Mouse (Mus musculus) midbrain, embryonic 15.5 days (tissue): ENCODE measurements at regions not wholly inside any gene's neighbourhood (a gene's known extent, or its start where the extent isn't known, plus 50 kb on each side); places are given as distances from the start of the nearest gene placed in this dataset.

Experiments used
- ATAC-seq: fragments of 200-750 bp; cut with Nextera tagmentation; replicated peaks from 2 replicates; pipeline ENCODE4 v1.8.0; 2017; ENCODE audit warnings: moderate TSS enrichment
- H3K27ac ChIP-seq: fragments of 300-500 bp; sonication (generic); 2 replicates; pipeline ENCODE4 v1.5.1; 2015; ENCODE audit warnings: mild to moderate bottlenecking, inconsistent platforms
- H3K27me3 ChIP-seq: fragments of 300-500 bp; sonication (generic); replicated peaks from 2 replicates; pipeline ENCODE4 v1.6.1; 2015; ENCODE audit warnings: inconsistent platforms
- H3K36me3 ChIP-seq: fragments of 300-500 bp; sonication (generic); replicated peaks from 2 replicates; pipeline ENCODE4 v1.6.1; 2015; ENCODE audit warnings: inconsistent platforms
- H3K4me1 ChIP-seq: fragments of 300-500 bp; sonication (generic); 2 replicates; pipeline ENCODE4 v1.6.1; 2015; ENCODE audit warnings: inconsistent platforms
- H3K4me2 ChIP-seq: fragments of 300-500 bp; sonication (generic); 2 replicates; pipeline ENCODE4 v1.6.1; 2015; ENCODE audit warnings: inconsistent platforms, mild to moderate bottlenecking, moderate library complexity
- H3K4me3 ChIP-seq: fragments of 300-500 bp; sonication (generic); 2 replicates; pipeline ENCODE4 v1.5.1; 2015; ENCODE audit warnings: mild to moderate bottlenecking, inconsistent platforms
- H3K9ac ChIP-seq: fragments of 300-500 bp; sonication (generic); 2 replicates; pipeline ENCODE4 v1.6.1; 2015; ENCODE audit warnings: mild to moderate bottlenecking, inconsistent platforms
- H3K9me3 ChIP-seq: fragments of 300-500 bp; sonication (generic); 2 replicates; pipeline ENCODE4 v1.6.1; 2016; ENCODE audit warnings: inconsistent platforms
- WGBS: fragments of 180-500 bp; shearing (Covaris S2); methylation state at CpG from one replicate; pipeline ENCODE4 v1.1.7; 2015; ENCODE audit warnings: mixed read lengths; 5-methylcytosine and 5-hydroxymethylcytosine counted together

- H3K4me3 ChIP-seq, result 0 out of 2 replicates have a peak overlapping the region, but pooled peaks have one; percentile 5
- 0 out of 2 replicates have a peak, but pooled peaks cover 9% of the 10 kb centered on the region for H3K27me3 ChIP-seq
- peaks cover 43% of the 10 kb centered on the region for H3K4me1 ChIP-seq
- H3K9me3 ChIP-seq, result no peaks in the 10 kb centered on the region; the same call in 1 of the 2 replicates
- no peak overlapping the region for H3K27ac ChIP-seq
- no peak for ATAC-seq
- peak overlapping the region; percentile 33 for H3K4me2 ChIP-seq
- no peak overlapping the region for H3K9ac ChIP-seq
- no peaks in the 10 kb centered on the region for H3K36me3 ChIP-seq
- 9% methylated on average over 15 of the region's 15 CpGs for WGBS
Observed at GRCm38 (mm10) chr2:168842261-168842740, 74.6 kb upstream of the Sall4 start.

GRCm38 (mm10) chr2:168841713-168842045 is 73.9 kb upstream of the Sall4 start:
- Histone ChIP-seq H3K36me3 (no peaks in the 10 kb centered on the region), H3K4me2 (peak overlapping the region; percentile 33; the same call in 1 of the 2 replicates), H3K4me3 (no peak overlapping the region), H3K9me3 (no peaks in the 10 kb centered on the region; the same call in 1 of the 2 replicates), H3K27me3 (0 out of 2 replicates have a peak, but pooled peaks cover 9% of the 10 kb centered on the region), H3K27ac (no peak overlapping the region), H3K4me1 (peaks cover 43% of the 10 kb centered on the region), H3K9ac (no peak overlapping the region)
- 4% methylated on average over 11 of the region's 11 CpGs for WGBS
- no peak for ATAC-seq

GRCm38 (mm10) chr2:168840853-168841712 is 73.3 kb upstream of the Sall4 start:
- Histone ChIP-seq H3K4me1 (peaks cover 43% of the 10 kb centered on the region), H3K27ac (no peak overlapping the region), H3K4me2 (no peak overlapping the region), H3K4me3 (no peak overlapping the region), H3K9ac (no peak overlapping the region), H3K36me3 (no peaks in the 10 kb centered on the region), H3K27me3 (0 out of 2 replicates have a peak, but pooled peaks cover 9% of the 10 kb centered on the region), H3K9me3 (no peaks in the 10 kb centered on the region; the same call in 1 of the 2 replicates)
- WGBS, result 7% methylated on average over 19 of the region's 19 CpGs
- no peak for ATAC-seq

GRCm38 (mm10) chr2:168839811-168840655 is 72.3 kb upstream of the Sall4 start:
- 0 out of 2 replicates have a peak, but pooled peaks cover 9% of the 10 kb centered on the region for H3K27me3 ChIP-seq
- peak overlapping the region; percentile 10; the same call in 1 of the 2 replicates for H3K4me3 ChIP-seq
- no peaks in the 10 kb centered on the region for H3K36me3 ChIP-seq
- H3K4me1 ChIP-seq, result peaks cover 43% of the 10 kb centered on the region
- H3K9ac ChIP-seq, result 0 out of 2 replicates have a peak overlapping the region, but pooled peaks have one; percentile 20
- ATAC-seq, result peak; percentile 79
- WGBS, result 2% methylated on average over 24 of the region's 24 CpGs
- H3K4me2 ChIP-seq, result peak overlapping the region; percentile 41
- peak overlapping the region; percentile 46 for H3K27ac ChIP-seq
- H3K9me3 ChIP-seq, result no peaks in the 10 kb centered on the region; the same call in 1 of the 2 replicates

GRCm38 (mm10) chr2:168839221-168839620 is 71.5 kb upstream of the Sall4 start:
- Histone ChIP-seq H3K4me3 (no peak overlapping the region), H3K27me3 (0 out of 2 replicates have a peak, but pooled peaks cover 9% of the 10 kb centered on the region), H3K9me3 (no peaks in the 10 kb centered on the region; the same call in 1 of the 2 replicates), H3K36me3 (no peaks in the 10 kb centered on the region), H3K9ac (no peak overlapping the region), H3K27ac (peak overlapping the region; percentile 46), H3K4me1 (peaks cover 43% of the 10 kb centered on the region), H3K4me2 (peak overlapping the region; percentile 41; the same call in 1 of the 2 replicates)
- 11% methylated on average over 6 of the region's 6 CpGs for WGBS
- ATAC-seq, result no peak

- H3K9me3 ChIP-seq, result no peaks in the 10 kb centered on the region; the same call in 1 of the 2 replicates
- H3K27me3 ChIP-seq, result 0 out of 2 replicates have a peak, but pooled peaks cover 9% of the 10 kb centered on the region
- H3K27ac ChIP-seq, result no peak overlapping the region; the same call in 1 of the 2 replicates
- WGBS, result 3% methylated on average over 12 of the region's 12 CpGs
- H3K36me3 ChIP-seq, result no peaks in the 10 kb centered on the region
- H3K4me3 ChIP-seq, result no peak overlapping the region
- peaks cover 43% of the 10 kb centered on the region for H3K4me1 ChIP-seq
- H3K4me2 ChIP-seq, result peak overlapping the region; percentile 41
- no peak overlapping the region for H3K9ac ChIP-seq
- no peak for ATAC-seq
Observed at GRCm38 (mm10) chr2:168838681-168839080, 70.9 kb upstream of the Sall4 start.

GRCm38 (mm10) chr2:168837951-168838570 is 70.3 kb upstream of the Sall4 start:
- ATAC-seq, result no peak
- Histone ChIP-seq H3K36me3 (no peaks in the 10 kb centered on the region), H3K9me3 (no peaks in the 10 kb centered on the region; the same call in 1 of the 2 replicates), H3K4me1 (peaks cover 43% of the 10 kb centered on the region), H3K4me2 (no peak overlapping the region), H3K4me3 (no peak overlapping the region), H3K27ac (peak overlapping the region; percentile 56; the same call in 1 of the 2 replicates), H3K27me3 (0 out of 2 replicates have a peak, but pooled peaks cover 9% of the 10 kb centered on the region), H3K9ac (no peak overlapping the region)
- WGBS, result 15% methylated on average over 5 of the region's 5 CpGs

GRCm38 (mm10) chr2:168834771-168835170 is 67.0 kb upstream of the Sall4 start:
- no peak for ATAC-seq
- no peak overlapping the region for H3K9ac ChIP-seq
- WGBS, result 98% methylated on average over 3 of the region's 3 CpGs
- no peaks in the 10 kb centered on the region for H3K36me3 ChIP-seq
- H3K27ac ChIP-seq, result no peak overlapping the region
- H3K27me3 ChIP-seq, result 0 out of 2 replicates have a peak, but pooled peaks cover 4% of the 10 kb centered on the region
- H3K4me3 ChIP-seq, result no peak overlapping the region
- no peak overlapping the region for H3K4me2 ChIP-seq
- H3K9me3 ChIP-seq, result no peaks in the 10 kb centered on the region
- H3K4me1 ChIP-seq, result peaks cover 22% of the 10 kb centered on the region

- no peak overlapping the region for H3K4me3 ChIP-seq
Observed at GRCm38 (mm10) chr2:168831740-168832139, 64.0 kb upstream of the Sall4 start.

GRCm38 (mm10) chr2:168820648-168821047 is 52.9 kb upstream of the Sall4 start:
- Histone ChIP-seq H3K36me3 (no peaks in the 10 kb centered on the region), H3K4me3 (no peak overlapping the region), H3K27ac (no peak overlapping the region), H3K27me3 (no peaks in the 10 kb centered on the region), H3K9me3 (no peaks in the 10 kb centered on the region), H3K4me1 (no peaks in the 10 kb centered on the region), H3K9ac (no peak overlapping the region), H3K4me2 (no peak overlapping the region)
- ATAC-seq, result no peak
- 79% methylated on average over 10 of the region's 10 CpGs for WGBS

More at GRCm38 (mm10) chr2:168831740-168832139, 64.0 kb upstream of the Sall4 start:
- Histone ChIP-seq H3K27ac (no peak overlapping the region), H3K9me3 (no peaks in the 10 kb centered on the region), H3K4me2 (no peak overlapping the region), H3K27me3 (no peaks in the 10 kb centered on the region), H3K9ac (no peak overlapping the region), H3K4me1 (no peaks in the 10 kb centered on the region), H3K36me3 (no peaks in the 10 kb centered on the region)
- WGBS, result 62% methylated on average over 14 of the region's 14 CpGs
- ATAC-seq, result no peak
